Mouse (Mus musculus): ENCODE results near the gene Arfgef3.
"Not testable (repeated sequence)": the region's sequence is repeated elsewhere in the genome, so short reads cannot be mapped to it uniquely, and the experiment has no call there.

The Arfgef3 gene

GRCm38 (mm10) chr10:18589455-18589854, 154.3 kb downstream of the Arfgef3 start:
- in situ Hi-C loops (cut with MboI; ENCODE audit: low sequenced_read_pairs), result no loop called here

DNA sequence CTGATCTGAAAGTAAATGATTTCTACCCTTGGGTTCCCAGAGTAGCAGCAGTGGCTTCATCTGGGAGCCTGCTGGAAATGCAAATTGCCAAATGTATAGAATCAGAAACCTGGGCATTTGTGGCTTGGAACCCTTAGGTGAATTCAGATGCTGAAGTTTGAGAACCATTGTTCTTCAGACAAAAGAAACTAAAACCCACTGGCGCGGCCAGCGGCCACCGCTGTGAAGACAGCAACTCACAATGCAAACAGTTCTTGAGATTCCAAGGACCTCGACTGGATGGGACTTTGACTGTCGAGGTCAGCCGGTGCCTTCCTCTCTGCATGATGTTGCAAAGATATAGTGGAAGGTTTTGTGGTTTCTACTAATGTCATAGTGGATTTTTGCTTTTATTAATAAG, 159.6 kb downstream of the Arfgef3 start:
- in situ Hi-C loops (cut with MboI; ENCODE audit: low sequenced_read_pairs), result no loop called here

DNA sequence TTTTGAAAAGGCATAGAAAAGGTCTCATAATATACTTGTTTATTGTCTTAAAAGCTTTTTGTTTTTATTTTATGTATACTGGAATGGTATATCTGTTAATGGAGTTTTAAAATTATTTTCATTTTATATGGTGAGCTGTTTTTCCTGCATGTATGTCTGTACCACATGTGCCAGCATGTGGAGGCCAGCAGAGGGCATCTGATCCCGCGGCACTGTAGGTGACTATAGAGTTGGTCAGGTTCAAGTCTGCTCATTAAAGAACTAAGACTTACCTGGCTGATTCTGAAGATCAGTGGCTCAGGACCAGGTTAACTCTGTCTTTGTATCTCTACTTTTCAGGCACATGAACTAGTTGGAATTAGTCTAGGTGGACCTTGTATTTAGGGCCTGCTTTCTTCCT, 171.2 kb downstream of the Arfgef3 start:
- in situ Hi-C loops (cut with MboI; ENCODE audit: low sequenced_read_pairs), result no loop called here

- in situ Hi-C loops (cut with MboI; ENCODE audit: low sequenced_read_pairs), result no loop called here
Observed at GRCm38 (mm10) chr10:18562940-18563339, 180.8 kb downstream of the Arfgef3 start.

- in situ Hi-C loops (cut with MboI; ENCODE audit: low sequenced_read_pairs), result no loop called here
Observed at GRCm38 (mm10) chr10:18561445-18561844, 182.3 kb downstream of the Arfgef3 start.

GRCm38 (mm10) chr10:18559076-18559475, 184.7 kb downstream of the Arfgef3 start:
- in situ Hi-C loops (cut with MboI; ENCODE audit: low sequenced_read_pairs), result not testable (repeated sequence)

GRCm38 (mm10) chr10:18549321-18550216, 194.2 kb downstream of the Arfgef3 start:
- in situ Hi-C loops (cut with MboI; ENCODE audit: low sequenced_read_pairs), result no loop called here

DNA sequence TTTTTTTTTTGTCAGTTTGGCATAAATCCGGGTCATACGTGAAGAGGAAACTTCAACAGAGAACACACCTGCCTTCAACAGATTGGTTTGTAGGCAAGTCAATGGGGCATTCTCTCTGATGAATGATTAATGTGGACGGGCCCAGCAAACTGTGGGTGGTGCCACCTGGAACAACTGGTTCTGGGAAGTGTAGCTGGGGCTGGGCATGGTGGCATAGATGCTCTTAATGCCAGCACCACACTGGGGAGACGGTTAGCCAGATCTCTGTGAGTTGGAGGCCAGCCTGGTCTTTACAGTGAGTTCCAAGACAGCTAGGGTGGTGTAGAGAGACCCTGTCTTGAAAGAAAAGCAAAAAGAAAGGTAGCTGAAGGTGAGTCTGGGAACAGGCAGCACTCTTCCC, 196.4 kb downstream of the Arfgef3 start:
- in situ Hi-C loops (cut with MboI; ENCODE audit: low sequenced_read_pairs), result no loop called here

DNA sequence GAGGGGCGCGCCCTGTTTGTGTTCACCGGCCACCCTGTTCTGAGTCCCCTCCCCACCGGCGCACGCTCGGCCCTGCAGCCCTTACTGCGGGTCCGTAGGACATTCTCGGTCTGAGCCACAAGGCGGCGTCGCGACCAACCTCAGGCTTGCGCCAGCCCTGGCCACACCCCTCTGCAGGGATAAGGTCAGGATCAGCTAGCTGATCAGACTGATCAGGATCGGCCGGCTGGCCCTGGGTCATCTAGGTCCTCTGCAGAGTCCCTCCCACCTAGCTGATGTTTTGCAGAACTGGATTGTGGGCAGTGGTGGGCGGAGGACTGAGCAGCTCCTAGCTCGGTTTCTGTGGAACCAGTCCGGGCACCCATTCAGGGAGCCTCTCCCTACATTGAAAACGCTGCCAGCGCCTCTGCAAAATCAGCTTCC, 197.9 kb downstream of the Arfgef3 start, which contains the start of gene Hebp2:
Gene Hebp2, minus strand, starts transcription at position 264 of the 423 bp plus-strand sequence.
- in situ Hi-C loops (cut with MboI; ENCODE audit: low sequenced_read_pairs), result no loop called here

DNA sequence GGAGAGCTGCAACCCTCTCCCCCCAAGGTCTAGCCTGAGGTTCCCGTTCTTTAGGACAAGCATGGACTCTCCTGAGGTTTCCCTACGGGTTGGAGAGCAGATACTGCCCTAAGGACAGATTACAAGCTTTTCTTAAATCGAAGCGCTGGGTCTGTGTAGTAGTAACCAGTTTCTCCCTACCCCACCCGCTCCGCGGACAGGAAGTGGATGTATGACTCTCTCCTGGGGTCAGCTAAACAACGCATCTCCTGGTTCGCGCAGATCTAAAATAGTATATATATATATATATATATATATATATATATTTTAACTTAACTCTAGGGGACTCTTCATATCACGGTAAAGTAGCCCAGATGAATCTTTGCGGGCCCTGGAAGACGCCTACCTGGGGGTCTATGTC, 198.4 kb downstream of the Arfgef3 start:
- in situ Hi-C loops (cut with MboI; ENCODE audit: low sequenced_read_pairs), result no loop called here

- in situ Hi-C loops (cut with MboI; ENCODE audit: low sequenced_read_pairs), result no loop called here
Observed at GRCm38 (mm10) chr10:18536889-18537288, 206.9 kb downstream of the Arfgef3 start.

- in situ Hi-C loops (cut with MboI; ENCODE audit: low sequenced_read_pairs), result no loop called here
Observed at GRCm38 (mm10) chr10:18532293-18532692, 211.5 kb downstream of the Arfgef3 start.
